In genomic region chr3:68504838-68505237, GRCm38 (mm10) we compare ENCODE assay signal across 11 mouse cellular contexts.
"Had no signal": no experiment of that assay in that cellular context is flagged by ENCODE, and none has a peak within 500 bp of the region (broad histone marks: within the 10 kb centered on the region; RNA-seq: fewer than 3 reads in every experiment).

No protein-coding gene starts in this region.

- DNase-seq: liver, postnatal 0 days; lung, adult 2 months; lung, postnatal 14 days; lung, postnatal 4 days; right cerebral cortex, postnatal 14 days; thymus, adult 2 months; thymus, postnatal 25 days; thymus, postnatal 4 days had no signal

- ATAC-seq: liver, postnatal 0 days; lung, postnatal 0 days; midbrain, embryonic 13.5 days; midbrain, embryonic 15.5 days had no signal
